9 mouse cellular contexts compared by ENCODE assay signal in the genomic region with DNA sequence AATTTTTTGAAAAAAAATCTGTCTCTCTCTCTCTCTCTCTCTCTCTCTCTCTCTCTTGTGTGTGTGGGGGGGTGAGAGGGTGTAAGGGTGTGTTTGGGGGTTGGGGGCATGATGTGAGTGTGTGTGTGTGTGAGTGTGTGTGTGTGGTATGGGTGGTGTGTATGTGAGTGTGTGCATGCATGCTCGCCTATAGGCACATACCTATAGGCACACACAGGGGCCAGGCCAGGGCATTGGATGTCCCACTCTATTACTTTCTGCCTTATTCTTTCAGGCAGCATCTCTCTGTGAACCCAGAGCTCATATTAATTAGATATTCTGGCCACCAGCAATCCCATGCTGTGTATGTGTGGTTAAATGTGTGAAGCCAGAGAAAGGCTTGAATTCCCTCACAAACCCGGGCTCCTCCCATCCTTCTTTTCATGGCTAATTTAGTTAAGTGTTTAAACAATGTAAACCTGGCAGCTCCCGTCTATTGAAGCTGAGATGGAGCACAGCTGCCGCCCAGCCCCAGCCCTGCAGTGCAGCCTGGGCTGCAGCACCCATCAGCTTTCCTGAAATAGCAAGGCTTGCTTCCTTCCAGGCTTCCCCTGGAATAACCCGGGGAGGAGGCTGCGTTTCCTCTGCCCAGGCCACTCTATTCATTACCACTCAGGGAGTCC.
A peak's percentile ranks its signal among the peaks of the same experiment; 100 is the strongest.
DNase-seq lines count a peak whose midpoint lies in the region; ATAC-seq lines count a peak whose summit lies in the region.
"Had no signal": no experiment of that assay in that cellular context is flagged by ENCODE, and none has a peak within 500 bp of the region (broad histone marks: within the 10 kb centered on the region; RNA-seq: fewer than 3 reads in every experiment).

No protein-coding gene starts in this region.

- no peaks in the 10 kb centered on the region for H3K36me3 ChIP-seq in embryonic facial prominence, embryonic 12.5 days
- no peaks in the 10 kb centered on the region for H3K36me3 ChIP-seq in heart, embryonic 16.5 days (ENCODE audit: control insufficient read depth, insufficient read depth)

- intact Hi-C loops in gastrocnemius, postnatal 36 days (cut with DNase I), result no loop called here

- 0 out of 2 replicates have a peak, but pooled peaks have one; percentile 52 for ATAC-seq in embryonic facial prominence, embryonic 12.5 days (ENCODE audit: insufficient number of reproducible peaks, insufficient read depth, low FRiP score, low TSS enrichment)
- peak; percentile 87 for ATAC-seq in heart, embryonic 16.5 days (replicated peaks; ENCODE audit: extremely low read depth, insufficient read depth, low FRiP score)

- H3K27ac ChIP-seq in embryonic facial prominence, embryonic 12.5 days, result no peak overlapping the region
- H3K27ac ChIP-seq in heart, embryonic 16.5 days (ENCODE audit: low read length), result peak overlapping the region; percentile 46

- no peak overlapping the region for H3K9ac ChIP-seq in embryonic facial prominence, embryonic 12.5 days
- H3K9ac ChIP-seq in heart, embryonic 16.5 days (ENCODE audit: low read length), result no peak overlapping the region

- WGBS in embryonic facial prominence, embryonic 12.5 days, result 23% methylated on average over 6 of the region's 6 CpGs
- whole genome bisulfite sequencing in heart, embryonic 16.5 days, result 12% methylated on average over 6 of the region's 6 CpGs

- no peak overlapping the region for H3K4me2 ChIP-seq in embryonic facial prominence, embryonic 12.5 days (replicated peaks)
- H3K4me2 ChIP-seq in heart, embryonic 16.5 days (ENCODE audit: low read depth, low read length), result no peak overlapping the region

- peak; percentile 13 for DNase-seq in gastrocnemius, adult 18-20 months (ENCODE audit: low spot score)
- DNase-seq in gastrocnemius, postnatal 36 days, result no peak
- DNase-seq in kidney, postnatal 36 days, result peak; percentile 35 to 48
- DNase-seq in right cerebral cortex, postnatal 10 days (ENCODE audit: low spot score in 2 of 2), result peak; percentile 48 to 64
- DNase-seq in cerebellum, postnatal 10 days, result no peak
- DNase-seq in adrenal gland, adult (ENCODE audit: inconsistent age in 2 of 2, low spot score in 1 of 2), result no peak

- H3K9me3 ChIP-seq in embryonic facial prominence, embryonic 12.5 days, result no peaks in the 10 kb centered on the region
- H3K9me3 ChIP-seq in heart, embryonic 16.5 days (replicated peaks; ENCODE audit: control insufficient read depth, low read length), result no peaks in the 10 kb centered on the region

- no peaks in the 10 kb centered on the region for H3K27me3 ChIP-seq in embryonic facial prominence, embryonic 12.5 days
- no peaks in the 10 kb centered on the region for H3K27me3 ChIP-seq in heart, embryonic 16.5 days (ENCODE audit: control insufficient read depth, insufficient read depth, low read length)

- peaks cover 9% of the 10 kb centered on the region; the same call in 1 of the 2 replicates for H3K4me1 ChIP-seq in embryonic facial prominence, embryonic 12.5 days
- H3K4me1 ChIP-seq in heart, embryonic 16.5 days (ENCODE audit: control insufficient read depth, insufficient read depth, low read length), result peaks cover 12% of the 10 kb centered on the region

- no peak overlapping the region for H3K4me3 ChIP-seq in embryonic facial prominence, embryonic 12.5 days
- H3K4me3 ChIP-seq in heart, embryonic 16.5 days (ENCODE audit: low read length), result no peak overlapping the region
- H3K4me3 ChIP-seq: erythroblast, embryonic 14.5 days had no signal

Comparison
In these comparisons a context has a peak if more than half of its experiments do, and no peak if none do; other contexts are left out.
1. DNase-seq: peak in gastrocnemius, adult 18-20 months (single experiment), kidney, postnatal 36 days (2 of 2) and right cerebral cortex, postnatal 10 days (2 of 2); none in gastrocnemius, postnatal 36 days (0 of 2), cerebellum, postnatal 10 days (0 of 2) and adrenal gland, adult (0 of 2).